Mouse (Mus musculus): ENCODE data around the gene Tbc1d13. TPM values are rescaled to one million over a fixed set of nuclear protein-coding genes. Genes with fewer than 3 reads are reported as not detected.

Gene Tbc1d13
- total and polyA plus RNA-seq, 3 experiments = 25.9 to 36.8 (median 32.1) TPM

DNA sequence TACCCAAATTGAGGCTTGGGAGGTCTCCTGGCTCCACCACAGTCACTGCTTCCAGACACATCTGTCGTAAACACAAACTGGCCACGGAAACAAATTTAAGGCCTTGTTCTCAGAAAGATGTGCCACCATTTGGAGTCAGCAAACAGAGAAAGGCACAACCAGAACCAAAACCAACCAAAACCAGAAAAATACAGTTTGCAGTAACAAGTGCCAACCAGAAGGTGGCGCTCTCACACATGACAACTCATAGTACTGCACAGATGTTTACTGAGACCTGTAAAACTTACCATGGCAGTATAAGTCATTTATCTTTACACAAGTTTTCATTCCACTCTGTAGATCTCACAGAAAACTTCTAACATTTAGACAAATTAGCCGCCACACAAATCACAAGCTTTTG is 33.1 kb downstream of the Tbc1d13 start:
- Histone ChIP-seq H3K4me3 (replicated peaks in 1 of 3; ENCODE audit: low read depth in 2 of 3, low read length in 2 of 3, poor library complexity in 1 of 3) (no peak overlapping the region), H3K4me2 (ENCODE audit: insufficient read depth, low read depth, poor library complexity, severe bottlenecking) (no peak overlapping the region), H3K9ac (ENCODE audit: insufficient read depth, low read depth) (no peak overlapping the region), H3K36me3 (replicated peaks in 1 of 2; ENCODE audit: control insufficient read depth in 1 of 2, insufficient read depth in 1 of 2, low read length in 1 of 2) (peaks cover 4 to 9% of the 10 kb centered on the region in 2 experiments), H3K4me1 (ENCODE audit: control insufficient read depth in 1 of 2, insufficient read depth in 2 of 2) (no peaks in the 10 kb centered on the region), H3K27me3 (replicated peaks) (no peaks in the 10 kb centered on the region), H3K79me2 (replicated peaks; ENCODE audit: control insufficient read depth, extremely low read depth, insufficient read depth, poor library complexity, severe bottlenecking) (no peaks in the 10 kb centered on the region), H3K9me3 (replicated peaks; ENCODE audit: low read length) (peaks cover 23% of the 10 kb centered on the region), H3K27ac (ENCODE audit: insufficient read depth, low read depth) (no peak overlapping the region)
- in situ Hi-C loops (cut with MboI; ENCODE audit: low pct_ligation_motif_present, low pct_unique_long_range_greater_than_20kb, low sequenced_read_pairs) = loop anchor here (10.0 kb wide), 1 partner anchor 122 kb away; the partner anchor contains the start of gene Wdr34
- TF ChIP-seq E2F4 (IDR thresholded peaks at IDR 0.05; ENCODE audit: insufficient replicate concordance, low read depth, low read length) (no peak), CTCF (conservative IDR thresholded peaks at IDR 0.05 in 1 of 2, IDR thresholded peaks at IDR 0.05 in 1 of 2; ENCODE audit: low read depth in 2 of 2, low read length in 2 of 2) (peak; percentile 40 to 49; a peak in 3 of 4 replicates)
- dilution Hi-C loops (cut with MboI; ENCODE audit: extremely low pct_ligation_motif_present, extremely low pct_unique_long_range_greater_than_20kb, low sequenced_read_pairs) = no loop called here
- DNase-seq (ENCODE audit: extremely low read depth) = peak; percentile 20

DNA sequence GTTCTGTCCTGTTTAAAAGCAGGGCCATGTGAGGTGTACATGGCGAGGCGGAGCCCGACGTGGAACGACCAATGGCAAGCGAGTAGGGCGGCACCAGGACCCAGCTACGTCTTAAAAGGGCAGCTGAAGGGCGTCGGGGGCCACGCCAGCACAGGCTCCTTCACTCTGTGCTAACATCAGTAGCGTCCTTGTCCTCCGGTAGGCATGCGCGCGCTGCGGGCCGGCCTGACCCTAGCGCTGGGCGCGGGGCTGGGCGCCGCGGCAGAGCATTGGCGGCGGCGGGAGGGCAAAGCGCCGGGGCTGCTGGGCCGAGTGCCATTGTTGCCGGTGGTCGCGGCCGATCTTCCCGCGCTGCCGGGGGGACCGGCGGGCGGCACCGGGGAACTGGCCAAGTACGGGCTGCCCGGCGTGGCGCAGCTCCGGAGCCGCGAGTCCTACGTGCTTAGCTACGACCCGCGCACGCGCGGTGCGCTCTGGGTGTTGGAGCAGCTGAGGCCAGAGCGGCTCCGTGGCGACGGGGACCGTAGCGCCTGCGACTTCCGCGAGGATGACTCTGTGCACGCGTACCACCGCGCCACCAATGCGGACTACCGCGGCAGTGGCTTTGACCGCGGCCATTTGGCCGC is 37.9 kb downstream of the Tbc1d13 start, which contains the start of gene Endog:
Endog (plus strand) TSS at position 123 of the 626 bp plus-strand sequence.
- dilution Hi-C loops (cut with MboI; ENCODE audit: extremely low pct_ligation_motif_present, extremely low pct_unique_long_range_greater_than_20kb, low sequenced_read_pairs) = no loop called here
- Histone ChIP-seq H3K36me3 (replicated peaks in 1 of 2; ENCODE audit: control insufficient read depth in 1 of 2, insufficient read depth in 1 of 2, low read length in 1 of 2) (peaks cover 52 to 58% of the 10 kb centered on the region in 2 experiments), H3K4me1 (ENCODE audit: control insufficient read depth in 1 of 2, insufficient read depth in 2 of 2) (no peaks in the 10 kb centered on the region), H3K27me3 (replicated peaks) (no peaks in the 10 kb centered on the region), H3K9me3 (replicated peaks; ENCODE audit: low read length) (peaks cover 42% of the 10 kb centered on the region), H3K27ac (ENCODE audit: insufficient read depth, low read depth) (no peak within 1 kb of the TSS), H3K4me3 (replicated peaks in 1 of 3; ENCODE audit: low read depth in 2 of 3, low read length in 2 of 3, poor library complexity in 1 of 3) (peak within 1 kb of the TSS in 2 of 3 experiments; percentile 12 to 67), H3K4me2 (ENCODE audit: insufficient read depth, low read depth, poor library complexity, severe bottlenecking) (peak within 1 kb of the TSS; percentile 1; the same call in 1 of the 2 replicates), H3K9ac (ENCODE audit: insufficient read depth, low read depth) (peak within 1 kb of the TSS; percentile 34; the same call in 1 of the 2 replicates), H3K79me2 (replicated peaks; ENCODE audit: control insufficient read depth, extremely low read depth, insufficient read depth, poor library complexity, severe bottlenecking) (no peaks in the 10 kb centered on the region)
- no peak for DNase-seq (ENCODE audit: extremely low read depth)
- in situ Hi-C loops (cut with MboI; ENCODE audit: low pct_ligation_motif_present, low pct_unique_long_range_greater_than_20kb, low sequenced_read_pairs) = loop anchor here (5.0 kb wide), 1 partner anchor 49 kb away; the partner anchor contains the start of gene Zer1
- TF ChIP-seq PAX5 (IDR thresholded peaks at IDR 0.05; ENCODE audit: low read length) (no peak), TCF12 (IDR thresholded peaks at IDR 0.05; ENCODE audit: low read depth, low read length) (peak; percentile 38; the same call in 1 of the 2 replicates), CTCF (conservative IDR thresholded peaks at IDR 0.05 in 1 of 2, IDR thresholded peaks at IDR 0.05 in 1 of 2; ENCODE audit: low read depth in 2 of 2, low read length in 2 of 2) (no peak), KAT2A (IDR thresholded peaks at IDR 0.05; ENCODE audit: insufficient replicate concordance, low read length) (no peak), GABPA (IDR thresholded peaks at IDR 0.05; ENCODE audit: insufficient replicate concordance, low read depth, low read length) (no peak), RAD21 (IDR thresholded peaks at IDR 0.05; ENCODE audit: low read depth, low read length) (no peak), SMC3 (IDR thresholded peaks at IDR 0.05; ENCODE audit: low read depth, low read length) (no peak), RCOR1 (conservative IDR thresholded peaks at IDR 0.05; ENCODE audit: low read depth, low read length) (no peak), USF2 (conservative IDR thresholded peaks at IDR 0.05; ENCODE audit: low read depth, low read length) (no peak), MEF2A (IDR thresholded peaks at IDR 0.05; ENCODE audit: borderline replicate concordance, low read depth, low read length) (no peak), JUN (IDR thresholded peaks at IDR 0.05; ENCODE audit: insufficient read depth, low read depth, low read length) (no peak), ZKSCAN1 (IDR thresholded peaks at IDR 0.05; ENCODE audit: borderline replicate concordance, low read depth, low read length) (no peak), JUND (conservative IDR thresholded peaks at IDR 0.05; ENCODE audit: low read depth, low read length) (no peak), E2F4 (IDR thresholded peaks at IDR 0.05; ENCODE audit: insufficient replicate concordance, low read depth, low read length) (no peak), ZMIZ1 (IDR thresholded peaks at IDR 0.05; ENCODE audit: low read depth, low read length) (peak; percentile 65; the same call in 1 of the 2 replicates), ELF1 (IDR thresholded peaks at IDR 0.05; ENCODE audit: low read depth, low read length) (no peak), NRF1 (IDR thresholded peaks at IDR 0.05; ENCODE audit: low read depth, low read length) (peak; percentile 87), HCFC1 (IDR thresholded peaks at IDR 0.05; ENCODE audit: low read depth, low read length) (no peak), ZNF384 (IDR thresholded peaks at IDR 0.05; ENCODE audit: low read depth, low read length) (no peak), CHD2 (IDR thresholded peaks at IDR 0.05; ENCODE audit: low read length) (no peak), ZC3H11A (IDR thresholded peaks at IDR 0.05; ENCODE audit: low read depth, low read length) (no peak), MYC (IDR thresholded peaks at IDR 0.05; ENCODE audit: low read depth, low read length) (no peak), MXI1 (IDR thresholded peaks at IDR 0.05; ENCODE audit: low read depth, low read length) (no peak), SIN3A (IDR thresholded peaks at IDR 0.05; ENCODE audit: low read length) (peak; percentile 52; the same call in 1 of the 2 replicates), TBP (conservative IDR thresholded peaks at IDR 0.05; ENCODE audit: low read depth, low read length) (peak; percentile 72; the same call in 1 of the 2 replicates), POLR2AphosphoS2 (IDR thresholded peaks at IDR 0.05; ENCODE audit: low read depth, low read length) (no peak; the same call in 1 of the 2 replicates), NELFE (IDR thresholded peaks at IDR 0.05; ENCODE audit: low read depth, low read length) (peak; percentile 71), CHD1 (IDR thresholded peaks at IDR 0.05; ENCODE audit: low read depth, low read length) (no peak), MAFK (IDR thresholded peaks at IDR 0.05; ENCODE audit: insufficient replicate concordance, low read length) (no peak), MAZ (IDR thresholded peaks at IDR 0.05; ENCODE audit: low read depth, low read length) (0 out of 2 replicates have a peak, but pooled peaks have one; percentile 18)
